In genomic region chr7:24612308-24612910, GRCm38 (mm10) we compare ENCODE assay signal across 8 mouse cellular contexts. TPM values are rescaled to one million over a fixed set of nuclear protein-coding genes. Genes with fewer than 3 reads are reported as not detected.
DNase-seq lines count a peak whose midpoint lies in the region; ATAC-seq and TF ChIP-seq lines count a peak whose summit lies in the region.

No protein-coding gene starts in this region.

- no peaks in the 10 kb centered on the region for H3K36me3 ChIP-seq in kidney, embryonic 16.5 days (ENCODE audit: insufficient read depth, low read length)
- no peaks in the 10 kb centered on the region for H3K36me3 ChIP-seq in embryonic facial prominence, embryonic 14.5 days (ENCODE audit: control insufficient read depth, insufficient read depth, low read length)
- no peaks in the 10 kb centered on the region for H3K36me3 ChIP-seq in intestine, embryonic 16.5 days (ENCODE audit: control insufficient read depth, insufficient read depth, low read length)
- no peaks in the 10 kb centered on the region for H3K36me3 ChIP-seq in neural tube, embryonic 12.5 days
- H3K36me3 ChIP-seq in kidney, adult 2 months (ENCODE audit: control insufficient read depth, insufficient read depth, low read length), result no peaks in the 10 kb centered on the region

- H3K27me3 ChIP-seq in kidney, embryonic 16.5 days (ENCODE audit: insufficient read depth, low read length), result peaks cover 43% of the 10 kb centered on the region
- peaks cover 43% of the 10 kb centered on the region for H3K27me3 ChIP-seq in embryonic facial prominence, embryonic 14.5 days (replicated peaks; ENCODE audit: control insufficient read depth, insufficient read depth, low read length)
- peaks cover 7% of the 10 kb centered on the region; the same call in 1 of the 2 replicates for H3K27me3 ChIP-seq in intestine, embryonic 16.5 days (replicated peaks; ENCODE audit: control insufficient read depth, insufficient read depth, low read length)
- peaks cover 54% of the 10 kb centered on the region for H3K27me3 ChIP-seq in neural tube, embryonic 12.5 days (replicated peaks)
- H3K27me3 ChIP-seq in kidney, adult 2 months (replicated peaks; ENCODE audit: control insufficient read depth, insufficient read depth, low read length), result no peaks in the 10 kb centered on the region

- no peak for DNase-seq in kidney, postnatal 36 days
- DNase-seq in embryonic facial prominence, embryonic 14.5 days (ENCODE audit: low spot score), result peak; percentile 61
- DNase-seq in cerebellum, postnatal 25 days, result no peak
- no peak for DNase-seq in layer of hippocampus, adult 8-10 months (ENCODE audit: low spot score in 2 of 2)
- no peak for DNase-seq in kidney, adult 2 months

- H3K4me1 ChIP-seq in kidney, embryonic 16.5 days (ENCODE audit: insufficient read depth, low read length), result peaks cover 26% of the 10 kb centered on the region
- H3K4me1 ChIP-seq in embryonic facial prominence, embryonic 14.5 days (ENCODE audit: control insufficient read depth, insufficient read depth, low read length), result peaks cover 13% of the 10 kb centered on the region
- peaks cover 23% of the 10 kb centered on the region for H3K4me1 ChIP-seq in intestine, embryonic 16.5 days (ENCODE audit: control insufficient read depth, insufficient read depth, low read length)
- H3K4me1 ChIP-seq in neural tube, embryonic 12.5 days, result peaks cover 21% of the 10 kb centered on the region
- H3K4me1 ChIP-seq in kidney, adult 2 months (ENCODE audit: control insufficient read depth, insufficient read depth, low read length), result peaks cover 4% of the 10 kb centered on the region; the same call in 1 of the 2 replicates

- WGBS in kidney, embryonic 16.5 days, result 3% methylated on average over 27 of the region's 27 CpGs
- 3% methylated on average over 24 of the region's 27 CpGs for WGBS in embryonic facial prominence, embryonic 14.5 days
- WGBS in intestine, embryonic 16.5 days, result 11% methylated on average over 27 of the region's 27 CpGs
- 3% methylated on average over 27 of the region's 27 CpGs for WGBS in neural tube, embryonic 12.5 days
- WGBS in kidney, adult 2 months, result 49% methylated on average over 27 of the region's 27 CpGs

- H3K9ac ChIP-seq in kidney, embryonic 16.5 days (replicated peaks; ENCODE audit: low read length), result peak overlapping the region; percentile 24
- H3K9ac ChIP-seq in embryonic facial prominence, embryonic 14.5 days (ENCODE audit: low read depth, low read length), result no peak overlapping the region
- H3K9ac ChIP-seq in intestine, embryonic 16.5 days (ENCODE audit: low read depth, low read length), result peak overlapping the region; percentile 48
- no peak overlapping the region for H3K9ac ChIP-seq in neural tube, embryonic 12.5 days

- ATAC-seq in kidney, embryonic 16.5 days (ENCODE audit: low FRiP score, low TSS enrichment), result no peak
- ATAC-seq in embryonic facial prominence, embryonic 14.5 days (ENCODE audit: low read depth), result no peak
- no peak for ATAC-seq in intestine, embryonic 16.5 days
- ATAC-seq in neural tube, embryonic 12.5 days (ENCODE audit: low FRiP score, low read depth), result no peak

- peak overlapping the region; percentile 89 for H3K4me2 ChIP-seq in kidney, embryonic 16.5 days (replicated peaks; ENCODE audit: low read depth, low read length)
- H3K4me2 ChIP-seq in embryonic facial prominence, embryonic 14.5 days (ENCODE audit: low read depth, low read length), result peak overlapping the region; percentile 55
- peak overlapping the region; percentile 54 for H3K4me2 ChIP-seq in intestine, embryonic 16.5 days (ENCODE audit: low read depth, low read length)
- H3K4me2 ChIP-seq in neural tube, embryonic 12.5 days (replicated peaks), result peak overlapping the region; percentile 34

- peak overlapping the region; percentile 27 for H3K4me3 ChIP-seq in kidney, embryonic 16.5 days (ENCODE audit: low read length)
- peak overlapping the region; percentile 47 for H3K4me3 ChIP-seq in embryonic facial prominence, embryonic 14.5 days (ENCODE audit: low read depth, low read length)
- H3K4me3 ChIP-seq in intestine, embryonic 16.5 days (ENCODE audit: low read length), result peak overlapping the region; percentile 40
- no peak overlapping the region for H3K4me3 ChIP-seq in neural tube, embryonic 12.5 days
- no peak overlapping the region for H3K4me3 ChIP-seq in kidney, adult 2 months (ENCODE audit: insufficient read depth, low read depth, low read length)

- no peak overlapping the region for H3K27ac ChIP-seq in kidney, embryonic 16.5 days (ENCODE audit: low read length)
- H3K27ac ChIP-seq in embryonic facial prominence, embryonic 14.5 days (replicated peaks; ENCODE audit: low read depth, low read length), result no peak overlapping the region
- H3K27ac ChIP-seq in intestine, embryonic 16.5 days (ENCODE audit: low read length), result no peak overlapping the region
- no peak overlapping the region for H3K27ac ChIP-seq in neural tube, embryonic 12.5 days
- H3K27ac ChIP-seq in kidney, adult 2 months (ENCODE audit: insufficient read depth, low read depth, low read length), result no peak overlapping the region

- no peaks in the 10 kb centered on the region for H3K9me3 ChIP-seq in kidney, embryonic 16.5 days (ENCODE audit: low read length)
- H3K9me3 ChIP-seq in embryonic facial prominence, embryonic 14.5 days (ENCODE audit: control insufficient read depth, low read length), result no peaks in the 10 kb centered on the region
- no peaks in the 10 kb centered on the region for H3K9me3 ChIP-seq in intestine, embryonic 16.5 days (ENCODE audit: control insufficient read depth, low read length)
- no peaks in the 10 kb centered on the region for H3K9me3 ChIP-seq in neural tube, embryonic 12.5 days

- no peak for TF ChIP-seq CTCF in kidney, adult 2 months (conservative IDR thresholded peaks at IDR 0.05; ENCODE audit: insufficient read depth, insufficient read length, low read depth, low read length)

- no peak for TF ChIP-seq POLR2A in kidney, adult 2 months (IDR thresholded peaks at IDR 0.05; ENCODE audit: low read depth, low read length)

RNA-seq across cellular contexts. Expression of gene Phldb3, which starts 1.8 kb away (rescaled TPM):
- 0.14 and 0.22 TPM in 2 replicates for polyA plus RNA-seq in kidney, embryonic 16.5 days (2015; fragmentation: Nextera tagmentation; extraction: Ambion mirVana)
- polyA plus RNA-seq in embryonic facial prominence, embryonic 14.5 days (2014; fragmentation: Nextera tagmentation; extraction: Ambion mirVana), result 0.43 and 0.60 TPM in 2 replicates
- 0.35 and 0.36 TPM in 2 replicates for polyA plus RNA-seq in intestine, embryonic 16.5 days (2015; fragmentation: Nextera tagmentation; extraction: Ambion mirVana)
- polyA plus RNA-seq in neural tube, embryonic 12.5 days (2016; fragmentation: Nextera tagmentation; extraction: Ambion mirVana), result not detected in 2 replicates
- total RNA-seq in layer of hippocampus, adult 8-10 months (2022), result under 1 TPM; 0.27 to 0.73 (median 0.35) TPM
- 2.8 and 3.1 TPM in 2 replicates for polyA plus RNA-seq in kidney, adult 2 months (2012; rRNA removed)

RNA-seq across cellular contexts. Expression of gene Lypd3, which starts 23.9 kb away (rescaled TPM):
- polyA plus RNA-seq in kidney, embryonic 16.5 days (2015; fragmentation: Nextera tagmentation; extraction: Ambion mirVana), result 0.75 and 1.0 TPM in 2 replicates
- polyA plus RNA-seq in embryonic facial prominence, embryonic 14.5 days (2014; fragmentation: Nextera tagmentation; extraction: Ambion mirVana), result 24.7 TPM in 2 replicates
- polyA plus RNA-seq in intestine, embryonic 16.5 days (2015; fragmentation: Nextera tagmentation; extraction: Ambion mirVana), result 0.27 and 0.49 TPM in 2 replicates
- polyA plus RNA-seq in neural tube, embryonic 12.5 days (2016; fragmentation: Nextera tagmentation; extraction: Ambion mirVana), result 0.43 and 0.87 TPM in 2 replicates
- 1 to 10 TPM in 1 of 4 experiments, under 1 TPM in 3; 0.19 to 1.1 (median 0.34) TPM for total RNA-seq in layer of hippocampus, adult 8-10 months (2022)
- polyA plus RNA-seq in kidney, adult 2 months (2012; rRNA removed), result 0.06 and 0.67 TPM in 2 replicates

RNA-seq across cellular contexts. Expression of gene Zfp575, which starts 25.0 kb away (rescaled TPM):
- polyA plus RNA-seq in kidney, embryonic 16.5 days (2015; fragmentation: Nextera tagmentation; extraction: Ambion mirVana), result 3.8 and 3.9 TPM in 2 replicates
- 4.3 and 4.6 TPM in 2 replicates for polyA plus RNA-seq in embryonic facial prominence, embryonic 14.5 days (2014; fragmentation: Nextera tagmentation; extraction: Ambion mirVana)
- 3.1 TPM in 2 replicates for polyA plus RNA-seq in intestine, embryonic 16.5 days (2015; fragmentation: Nextera tagmentation; extraction: Ambion mirVana)
- 4.3 and 4.5 TPM in 2 replicates for polyA plus RNA-seq in neural tube, embryonic 12.5 days (2016; fragmentation: Nextera tagmentation; extraction: Ambion mirVana)
- total RNA-seq in layer of hippocampus, adult 8-10 months (2022), result 1 to 10 TPM; 4.0 to 5.2 (median 4.9) TPM
- 0.11 and 0.15 TPM in 2 replicates for polyA plus RNA-seq in kidney, adult 2 months (2012; rRNA removed)

RNA-seq across cellular contexts. Expression of gene Ethe1, which starts 25.1 kb away (rescaled TPM):
- 53.0 and 55.2 TPM in 2 replicates for polyA plus RNA-seq in kidney, embryonic 16.5 days (2015; fragmentation: Nextera tagmentation; extraction: Ambion mirVana)
- 25.5 and 25.6 TPM in 2 replicates for polyA plus RNA-seq in embryonic facial prominence, embryonic 14.5 days (2014; fragmentation: Nextera tagmentation; extraction: Ambion mirVana)
- polyA plus RNA-seq in intestine, embryonic 16.5 days (2015; fragmentation: Nextera tagmentation; extraction: Ambion mirVana), result 33.2 and 38.1 TPM in 2 replicates
- 17.2 and 18.7 TPM in 2 replicates for polyA plus RNA-seq in neural tube, embryonic 12.5 days (2016; fragmentation: Nextera tagmentation; extraction: Ambion mirVana)
- total RNA-seq in layer of hippocampus, adult 8-10 months (2022), result 10 to 100 TPM; 10.9 to 15.8 (median 12.3) TPM
- 172 and 173 TPM in 2 replicates for polyA plus RNA-seq in kidney, adult 2 months (2012; rRNA removed)

Comparison
In these comparisons a context has a peak if more than half of its experiments do, and no peak if none do; other contexts are left out.
1. H3K4me3 ChIP-seq: peak in kidney, embryonic 16.5 days (single experiment), embryonic facial prominence, embryonic 14.5 days (single experiment) and intestine, embryonic 16.5 days (single experiment); none in neural tube, embryonic 12.5 days (single experiment) and kidney, adult 2 months (single experiment).
2. H3K4me2 ChIP-seq: peak in every context shown above with its lines; median percentile 89 in kidney, embryonic 16.5 days; 55 in embryonic facial prominence, embryonic 14.5 days; 54 in intestine, embryonic 16.5 days; 34 in neural tube, embryonic 12.5 days.
3. H3K9ac ChIP-seq: peak in kidney, embryonic 16.5 days (single experiment) and intestine, embryonic 16.5 days (single experiment); none in embryonic facial prominence, embryonic 14.5 days (single experiment) and neural tube, embryonic 12.5 days (single experiment).
4. RNA of gene Lypd3, which starts 23.9 kb away (polyA plus RNA-seq): 24.7 TPM in embryonic facial prominence, embryonic 14.5 days; 0.75 to 1.0 TPM in kidney, embryonic 16.5 days, 0.27 to 0.49 TPM in intestine, embryonic 16.5 days, 0.43 to 0.87 TPM in neural tube, embryonic 12.5 days and 0.06 to 0.67 TPM in kidney, adult 2 months; every median in the first group is over 10 times any median in the second.